Mouse (Mus musculus): ENCODE measurements around the gene Fezf1.

DNA sequence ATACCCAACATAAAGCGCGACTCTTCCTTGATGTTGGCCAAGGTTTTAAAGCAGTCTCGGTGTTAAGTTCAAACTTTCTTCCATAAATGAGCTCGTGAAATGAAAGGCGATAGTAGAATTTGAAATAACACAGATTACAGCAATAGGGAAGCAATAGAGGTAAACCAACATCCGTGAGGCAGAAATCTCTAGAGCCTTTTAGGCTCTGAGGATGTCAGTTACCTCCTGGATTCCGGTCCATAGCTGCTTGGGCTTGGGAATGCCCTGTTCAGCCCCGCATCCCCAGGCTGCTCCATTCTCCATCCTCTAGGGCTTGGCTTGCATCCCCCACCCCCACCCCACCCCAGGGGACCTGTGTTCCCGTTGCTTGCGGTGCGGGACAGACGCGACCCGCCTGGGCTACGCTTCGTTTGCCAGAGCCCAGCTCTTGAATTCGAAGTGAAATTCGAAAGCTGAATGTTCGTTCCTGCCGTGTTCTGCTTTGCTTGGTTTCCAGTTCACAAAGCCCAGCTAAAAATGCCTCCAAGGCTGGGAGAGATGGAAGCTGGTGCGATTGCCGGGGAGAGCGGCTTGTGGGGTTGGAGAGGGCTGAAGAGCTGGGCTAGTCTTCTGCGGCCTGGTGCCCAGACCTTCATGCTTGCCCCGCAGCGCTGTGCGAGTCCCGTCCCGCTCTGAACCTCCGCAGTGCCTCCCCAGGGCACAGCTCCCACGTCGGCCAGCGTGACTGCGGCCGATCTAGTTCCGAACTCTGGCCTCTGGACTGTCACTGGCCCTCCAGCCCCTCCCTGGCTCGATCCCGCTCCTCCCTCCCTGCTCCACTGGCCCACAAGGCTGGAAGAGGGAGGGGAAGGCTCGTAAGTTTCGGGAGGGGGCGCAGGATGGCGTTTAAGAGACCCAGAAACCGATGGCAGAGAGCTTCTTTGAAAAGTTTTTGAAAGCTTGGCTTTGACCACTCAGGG is 5.5 kb upstream of the Fezf1 start:
- no peak for TF ChIP-seq CTCF (IDR thresholded peaks at IDR 0.05)
- TF ChIP-seq EP300 (IDR thresholded peaks at IDR 0.05): no peak

Measured in lung, postnatal 0 days (tissue).